Mouse (Mus musculus) adrenal gland, adult 2 months (tissue): Measurements from ENCODE around the gene Mamdc4. TPM values are rescaled to one million over a fixed set of nuclear protein-coding genes. Genes with fewer than 3 reads are reported as not detected.
A peak's percentile ranks its signal among the peaks of the same experiment; 100 is the strongest.

Experiments used
- DNase-seq: peaks from one replicate; pipeline ENCODE4 v3.0.0; 2021
- polyA plus RNA-seq: library from polyadenylated mRNA; depleted of rRNA; stranded (reverse); fragments of >200 nt; gene quantifications from 2 replicates; pipeline ENCODE4 v1.2.3, GENCODE M21; 2012
- total RNA-seq, 2 experiments: library from RNA; stranded (reverse); gene quantifications; 2 replicates each; pipeline ENCODE4 v1.2.3; 2021

Mamdc4 gene
- total and polyA plus RNA-seq, 3 experiments, result 2.3 to 7.4 (median 4.2) TPM

DNA sequence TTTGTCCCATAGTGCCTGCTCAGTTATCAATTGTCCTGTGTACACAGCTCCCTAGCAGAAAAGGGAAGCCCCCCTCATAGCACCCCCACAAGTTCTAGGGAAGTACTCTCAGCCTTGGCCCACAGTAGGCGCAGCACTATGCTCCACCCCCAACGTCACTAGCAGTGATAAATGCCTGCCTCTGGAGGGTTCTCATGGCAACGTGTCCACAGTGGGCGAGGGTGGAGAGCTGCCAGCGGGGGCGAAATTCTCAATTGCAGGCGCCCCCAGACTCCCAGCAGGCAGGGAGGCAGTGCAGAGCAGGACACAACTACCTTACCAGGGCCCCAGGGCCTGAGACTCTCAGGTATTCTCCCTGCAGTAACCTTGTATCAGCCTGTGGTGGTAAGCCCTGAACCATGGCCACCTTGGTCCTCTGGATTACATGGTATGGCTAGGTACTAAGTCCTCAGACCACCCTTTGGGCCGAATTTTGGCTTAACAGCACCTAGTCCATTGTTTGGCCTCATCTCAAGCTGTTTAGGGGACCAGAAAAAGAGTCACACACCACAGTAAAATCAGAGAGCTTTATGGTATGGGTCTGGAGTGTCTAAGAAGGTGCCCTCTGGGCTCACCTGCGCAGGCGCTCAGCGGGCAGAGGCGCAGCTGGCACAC, 7.9 kb upstream of the Mamdc4 start:
- peak; percentile 52 for DNase-seq

DNA sequence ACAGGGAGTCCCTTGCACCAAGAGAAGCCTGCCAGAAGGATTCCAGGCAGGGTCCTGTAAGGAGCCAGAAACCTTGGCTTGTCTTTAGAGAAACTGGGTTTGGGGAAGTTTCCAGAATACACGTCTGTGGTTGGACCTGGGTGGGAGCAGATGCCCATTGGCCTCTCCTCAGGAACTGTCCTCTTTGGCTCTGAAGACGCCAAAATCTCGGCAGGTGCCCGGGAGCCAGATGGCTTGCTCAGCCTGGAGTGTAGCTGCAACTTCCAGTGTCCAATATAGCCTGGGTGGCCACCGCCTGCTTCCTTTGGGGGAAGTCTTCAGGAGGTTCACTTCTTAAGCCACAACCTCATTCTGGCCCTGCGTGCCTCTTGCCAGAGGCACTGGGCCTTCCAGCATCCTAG, 7.3 kb upstream of the Mamdc4 start:
- DNase-seq, result no peak

GRCm38 (mm10) chr2:25581294-25581864, 6.7 kb upstream of the Mamdc4 start, which contains the start of gene Ajm1:
Gene Ajm1 (minus strand): TSS chr2:25581757.
- peak; percentile 69 for DNase-seq

- DNase-seq, result no peak
Observed at GRCm38 (mm10) chr2:25580621-25581101, 6.0 kb upstream of the Mamdc4 start.

GRCm38 (mm10) chr2:25579737-25580460, 5.3 kb upstream of the Mamdc4 start:
- DNase-seq, result no peak

- no peak for DNase-seq
Observed at GRCm38 (mm10) chr2:25578796-25579736, 4.4 kb upstream of the Mamdc4 start.

GRCm38 (mm10) chr2:25577951-25578795, 3.5 kb upstream of the Mamdc4 start:
- no peak for DNase-seq

DNA sequence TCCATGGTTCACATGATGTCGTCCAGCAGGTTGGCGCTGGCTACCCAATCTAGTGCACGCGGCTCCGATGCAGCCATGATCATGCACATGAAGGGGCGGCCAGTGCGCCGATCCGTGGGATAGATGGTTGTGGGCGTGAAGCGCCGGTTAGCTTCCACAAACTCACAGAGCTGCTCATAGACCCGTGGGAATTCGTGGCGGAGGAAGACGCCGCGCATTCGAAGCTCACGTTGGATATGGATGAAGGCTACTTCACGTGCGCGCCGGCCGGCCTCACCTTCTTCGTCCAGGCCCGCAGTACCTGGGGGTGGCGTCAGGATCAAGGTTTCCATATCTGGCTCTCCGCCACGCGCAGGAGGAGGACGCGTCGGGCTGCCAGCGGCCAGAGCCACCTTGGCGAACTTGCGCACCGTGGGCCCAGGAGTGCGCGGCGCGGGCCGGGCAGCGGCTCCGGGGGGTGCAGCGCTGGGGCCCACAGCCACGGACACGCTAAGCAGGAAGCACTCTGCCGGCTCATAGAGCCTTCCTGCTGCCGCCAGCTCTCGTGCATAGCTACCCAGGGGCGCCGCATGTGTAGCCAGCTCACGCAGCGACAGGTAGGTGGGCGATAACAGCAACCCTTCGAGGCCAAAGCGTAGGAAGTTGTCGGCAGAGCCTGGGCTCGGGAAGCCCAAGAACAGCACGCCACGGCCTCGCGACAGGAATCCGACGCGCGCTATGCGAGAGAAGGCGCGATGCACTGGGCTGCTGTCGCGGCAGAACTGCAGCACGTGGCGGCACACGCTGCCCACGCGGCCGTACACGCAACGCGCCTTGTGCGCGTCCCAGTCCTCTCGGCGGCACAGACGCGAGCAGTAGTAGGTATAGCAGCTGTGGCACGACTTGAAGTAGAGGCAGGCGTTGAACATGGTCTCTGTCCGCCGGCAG, 2.6 kb upstream of the Mamdc4 start:
- DNase-seq, result no peak

GRCm38 (mm10) chr2:25576028-25576850, 1.6 kb upstream of the Mamdc4 start:
- DNase-seq, result no peak

DNA sequence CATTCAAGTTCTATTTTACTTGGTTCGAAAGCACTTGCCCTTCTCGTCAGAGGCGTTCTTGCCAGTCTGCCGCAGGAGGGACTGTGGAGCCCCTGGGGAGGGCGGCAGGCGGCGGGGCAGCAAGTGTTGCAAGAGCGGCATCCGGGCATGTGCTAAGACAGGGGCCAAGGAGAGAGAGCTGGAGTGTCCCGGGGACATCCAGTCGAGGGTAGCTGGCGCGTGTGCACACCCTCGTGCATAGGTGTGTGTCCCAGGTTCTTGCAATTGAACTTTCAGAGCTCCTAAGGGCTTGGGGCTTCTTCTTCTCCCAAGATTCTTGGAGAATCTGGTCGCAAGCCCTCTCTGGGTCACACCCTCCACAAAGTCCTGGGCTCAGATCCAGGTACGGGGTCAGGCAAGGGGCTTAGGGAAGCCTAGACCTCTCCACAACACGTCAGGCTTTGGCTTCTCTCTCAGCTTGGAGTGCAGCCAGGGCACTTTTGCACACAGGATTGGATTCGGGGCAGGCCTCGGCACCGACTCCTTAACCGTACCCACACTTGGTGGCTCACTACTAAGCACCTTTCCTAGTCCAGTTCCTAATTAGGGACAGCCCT, 885 bp upstream of the Mamdc4 start:
- peak; percentile 62 for DNase-seq

DNA sequence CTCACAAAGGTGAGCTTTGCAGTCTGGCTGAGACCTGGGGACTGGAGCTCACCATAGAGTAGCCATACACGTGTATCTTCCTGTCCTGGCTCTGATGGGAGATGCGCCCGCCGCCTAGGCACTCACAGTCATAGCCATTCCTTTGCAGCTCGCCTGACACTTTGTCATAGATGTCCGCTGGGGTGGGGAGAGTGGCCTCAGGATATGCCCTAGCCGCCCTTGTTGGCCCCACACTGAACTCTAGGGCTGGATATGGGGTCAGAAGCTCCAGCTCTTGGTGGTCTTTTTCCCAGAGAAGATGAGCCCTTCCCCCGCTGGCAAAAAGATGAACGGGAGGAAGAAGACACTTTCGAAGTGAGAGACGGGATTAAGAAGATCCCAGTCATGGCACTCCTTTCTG, 509 bp downstream of the Mamdc4 start:
- no peak for DNase-seq

- no peak for DNase-seq
Observed at GRCm38 (mm10) chr2:25573068-25573467, 1.6 kb downstream of the Mamdc4 start.

DNA sequence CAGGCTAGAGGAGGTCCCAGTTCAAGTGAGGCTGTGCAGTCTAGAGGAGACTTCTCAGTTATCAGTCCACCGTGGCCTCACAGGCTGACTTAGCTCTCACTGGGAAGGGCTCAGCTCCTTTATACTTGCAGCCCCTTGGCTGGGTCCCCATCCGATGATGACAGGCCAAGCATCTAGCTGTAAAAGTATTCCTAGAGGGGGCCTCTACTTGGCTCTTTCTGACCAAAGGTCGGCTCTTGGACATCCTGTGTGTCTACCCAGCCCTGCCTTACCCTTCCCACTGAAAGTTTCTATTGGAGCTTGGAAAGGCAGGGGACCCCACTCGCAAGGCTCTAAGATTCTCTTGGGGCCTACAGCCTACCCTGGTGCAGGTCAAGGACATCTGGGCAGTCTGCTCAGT, 3.4 kb downstream of the Mamdc4 start:
- DNase-seq, result no peak

DNA sequence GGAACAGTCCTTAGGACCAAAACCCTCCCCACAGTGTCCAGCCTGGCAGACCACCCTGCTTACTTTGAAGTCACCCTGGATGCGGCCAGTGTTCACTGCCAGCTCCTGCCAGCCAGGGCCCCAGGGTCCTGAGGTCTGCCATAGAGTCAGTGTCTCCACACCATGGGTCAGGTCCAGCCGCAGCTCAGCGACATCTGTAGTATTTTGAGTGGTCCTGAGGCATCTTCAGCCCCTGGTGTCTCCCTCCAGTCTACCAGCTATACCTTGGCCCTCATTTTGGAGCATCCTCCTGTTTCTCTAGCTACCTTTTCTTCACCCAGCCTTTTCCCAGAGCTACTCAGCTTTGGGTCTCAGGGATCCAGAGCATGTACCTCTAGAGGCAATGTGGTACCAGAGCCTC, 5.3 kb downstream of the Mamdc4 start:
- no peak for DNase-seq

DNA sequence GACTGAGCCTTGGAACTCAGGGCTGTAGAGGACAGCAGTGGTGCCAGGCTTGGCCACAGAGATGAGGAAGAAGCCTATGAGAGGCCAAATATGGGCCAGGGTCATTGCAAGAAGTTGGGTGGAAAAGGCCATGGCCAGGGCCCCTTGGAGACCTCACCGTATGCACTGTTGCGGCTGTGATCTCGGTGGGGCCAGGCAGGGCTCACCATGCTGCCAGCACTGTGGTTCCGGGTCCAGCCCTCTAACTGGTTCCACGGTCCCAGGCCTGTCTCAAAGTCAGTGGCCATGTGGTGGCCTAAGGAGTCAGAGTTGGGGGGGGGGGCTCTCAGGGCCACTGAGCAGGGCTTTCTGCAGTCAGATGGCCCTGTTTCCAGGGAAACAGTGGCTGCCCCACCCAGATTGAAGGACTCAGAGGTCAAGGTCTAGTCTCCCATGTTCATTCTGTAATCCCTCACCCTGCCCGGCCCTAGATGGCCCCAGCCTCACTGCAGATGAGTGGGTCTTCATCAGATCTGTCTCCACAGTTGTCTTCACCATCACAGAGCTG, 6.1 kb downstream of the Mamdc4 start:
- DNase-seq, result peak; percentile 51

DNA sequence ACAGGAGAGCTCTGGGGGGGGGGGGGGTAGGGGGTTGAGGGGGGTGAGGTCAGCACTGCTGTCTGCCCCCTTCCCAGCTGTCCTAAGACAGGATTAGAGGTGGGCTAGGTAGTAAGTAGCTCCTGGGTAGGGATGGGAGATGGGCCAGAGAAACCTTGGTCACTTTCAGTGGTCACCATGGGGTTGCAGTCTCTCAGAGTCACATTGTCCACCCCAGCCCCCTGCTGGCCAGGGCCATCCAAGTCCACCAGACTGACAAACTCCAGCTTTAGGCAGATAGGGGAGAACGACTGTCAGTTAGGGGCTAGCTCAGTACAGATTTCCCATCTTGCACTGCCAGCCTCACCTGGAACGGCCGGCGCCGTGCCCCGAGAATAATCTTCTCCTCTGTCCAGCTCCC, 8.1 kb downstream of the Mamdc4 start:
- DNase-seq, result no peak

DNA sequence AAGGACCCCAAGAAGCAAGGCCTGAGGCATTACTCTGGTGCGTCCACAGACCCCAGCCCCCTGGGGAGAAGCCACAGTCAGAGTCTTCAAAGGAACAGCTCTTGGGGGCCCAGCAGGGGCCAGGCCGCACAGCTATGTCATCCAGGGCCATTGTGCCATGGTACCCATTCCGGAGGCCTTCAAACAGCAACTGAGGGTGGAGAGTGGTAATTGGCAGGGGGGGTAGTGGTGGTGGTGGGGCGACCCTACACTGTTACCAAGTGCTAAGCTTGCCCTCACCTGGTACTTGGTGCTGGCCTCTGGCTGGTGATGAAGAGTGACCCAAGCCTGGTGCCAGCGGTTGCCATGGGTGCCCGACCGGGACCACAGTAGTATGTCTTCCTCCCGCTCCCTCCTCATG, 8.9 kb downstream of the Mamdc4 start:
- no peak for DNase-seq

DNA sequence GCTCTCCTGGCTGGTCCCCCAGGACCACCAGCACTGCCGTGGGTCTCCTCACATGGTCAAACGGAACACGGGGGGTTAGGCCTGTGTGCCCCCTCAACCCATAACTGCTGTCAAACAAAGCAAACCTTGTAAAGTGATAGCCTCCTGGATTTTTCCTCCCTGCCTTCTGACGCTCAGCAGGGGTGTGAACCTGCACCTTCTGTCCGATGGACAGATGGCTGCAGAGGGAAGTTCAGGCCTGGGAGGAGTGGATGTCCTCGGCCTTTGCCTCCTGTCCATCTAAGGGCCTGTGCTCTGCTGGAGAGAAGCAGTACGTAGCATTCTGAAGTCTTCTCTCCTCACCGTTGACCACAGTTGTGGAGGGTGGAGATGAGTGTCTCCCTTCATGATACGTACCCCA, 12.7 kb downstream of the Mamdc4 start:
- no peak for DNase-seq
